Mouse (Mus musculus) embryonic facial prominence, embryonic 10.5 days (tissue): ENCODE measurements at regions not wholly inside any gene's neighbourhood (a gene's known extent, or its start where the extent isn't known, plus 50 kb on each side); places are given as distances from the start of the nearest gene placed in this dataset.

Experiments used
- DNase-seq: peaks from one replicate; pipeline ENCODE4 v3.0.0-alpha.2; 2017; ENCODE audit warnings: low spot score
- H3K27ac ChIP-seq: fragments of 300-500 bp; sonication (generic); replicated peaks from 2 replicates; pipeline ENCODE4 v1.5.1; 2016; ENCODE audit warnings: mild to moderate bottlenecking
- H3K27me3 ChIP-seq: fragments of 300-500 bp; sonication (generic); replicated peaks from 2 replicates; pipeline ENCODE4 v1.6.1; 2016; ENCODE audit warnings: low read depth, mild to moderate bottlenecking; ENCODE audit not compliant: poor library complexity, severe bottlenecking
- H3K36me3 ChIP-seq: fragments of 300-500 bp; sonication (generic); replicated peaks from 2 replicates; pipeline ENCODE4 v1.6.1; 2016; ENCODE audit warnings: mild to moderate bottlenecking, moderate library complexity
- H3K4me1 ChIP-seq: fragments of 300-500 bp; sonication (generic); 2 replicates; pipeline ENCODE4 v1.6.1; 2016
- H3K4me3 ChIP-seq: fragments of 300-500 bp; sonication (generic); 2 replicates; pipeline ENCODE4 v1.5.1; 2016; ENCODE audit warnings: mild to moderate bottlenecking, moderate library complexity
- H3K9me3 ChIP-seq: fragments of 300-500 bp; sonication (generic); 2 replicates; pipeline ENCODE4 v1.6.1; 2016; ENCODE audit warnings: mild to moderate bottlenecking
- WGBS: fragments of 180-500 bp; shearing (Covaris S2); methylation state at CpG from one replicate; pipeline ENCODE4 v1.1.7; 2016; 5-methylcytosine and 5-hydroxymethylcytosine counted together

DNA sequence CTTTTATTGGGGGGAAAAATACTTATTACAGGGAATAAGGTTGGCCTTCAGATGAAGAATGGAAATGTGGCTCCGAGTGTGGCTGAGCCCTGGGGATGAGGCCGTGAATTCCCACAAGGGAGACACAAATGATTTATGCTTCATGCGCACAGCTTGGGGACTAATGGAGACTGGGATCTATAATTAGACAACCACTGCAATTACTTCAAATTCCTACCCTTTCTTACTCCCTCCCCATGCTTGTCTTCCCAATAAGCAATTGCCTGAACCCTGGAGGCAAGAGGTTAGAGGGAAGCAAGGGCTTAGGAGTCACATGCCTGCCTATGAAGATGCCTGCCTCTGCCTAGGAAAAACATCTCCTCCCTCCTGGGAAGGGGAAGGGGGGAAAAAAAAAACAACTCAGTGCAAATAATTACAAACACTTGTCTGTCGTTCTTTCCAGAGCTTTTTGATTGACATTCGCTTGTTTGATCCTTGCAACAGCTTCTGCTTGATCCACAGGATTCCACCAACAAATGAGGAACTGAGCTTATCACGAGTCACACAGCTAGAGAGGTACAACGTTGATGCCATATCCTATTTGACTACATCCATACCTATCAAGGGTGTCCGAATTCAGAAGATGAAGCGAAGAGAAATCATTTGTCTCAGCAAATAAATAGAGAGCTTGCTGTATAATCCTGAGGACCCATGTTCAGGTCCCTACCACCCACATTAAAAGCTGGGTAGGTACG lies 326.1 kb downstream of the Sox9 start:
- Histone ChIP-seq H3K27me3 (no peaks in the 10 kb centered on the region), H3K9me3 (no peaks in the 10 kb centered on the region), H3K36me3 (no peaks in the 10 kb centered on the region), H3K4me3 (no peak overlapping the region), H3K27ac (no peak overlapping the region), H3K4me1 (peaks cover 58% of the 10 kb centered on the region)
- no peak for DNase-seq
- 42% methylated on average over 10 of the region's 10 CpGs for WGBS

- peaks cover 54% of the 10 kb centered on the region for H3K4me1 ChIP-seq
- 88% methylated on average over 4 of the region's 4 CpGs for WGBS
- H3K36me3 ChIP-seq: no peaks in the 10 kb centered on the region
These were observed 327.1 kb downstream of the Sox9 start for GRCm38 (mm10) chr11:113109096-113109495.

DNA sequence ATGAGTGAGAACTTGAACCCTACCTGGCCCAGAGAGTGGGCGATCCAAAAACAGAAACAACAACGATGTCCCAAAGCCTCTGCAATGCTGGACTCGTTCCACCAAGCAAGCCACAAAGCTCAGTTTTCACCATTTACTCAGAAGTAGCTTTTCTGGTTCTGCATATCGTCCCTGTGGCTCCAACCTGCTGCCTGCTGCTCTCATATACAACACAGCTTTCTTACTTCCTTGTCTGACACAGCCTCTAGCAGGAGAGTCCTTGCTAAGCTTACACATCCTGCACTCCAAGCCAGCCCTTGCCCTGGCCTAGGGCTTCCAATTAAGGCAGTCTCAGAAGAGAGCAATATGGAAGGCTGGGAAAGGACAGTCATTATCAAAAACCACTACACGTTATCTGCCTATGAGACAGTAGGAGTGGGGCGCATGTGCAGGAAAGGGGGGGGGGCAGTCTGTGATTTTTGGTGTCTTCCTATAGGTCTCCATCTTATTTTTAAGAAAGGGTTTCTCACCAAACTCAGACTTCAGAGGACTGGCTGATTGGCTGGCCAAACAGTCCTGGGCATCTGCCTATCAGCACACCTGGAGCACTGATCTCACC lies 331.3 kb downstream of the Sox9 start:
- no peak overlapping the region for H3K4me3 ChIP-seq
- H3K27me3 ChIP-seq: no peaks in the 10 kb centered on the region
- H3K9me3 ChIP-seq: no peaks in the 10 kb centered on the region
- DNase-seq: no peak
- no peak overlapping the region for H3K27ac ChIP-seq
- no peaks in the 10 kb centered on the region; the same call in 1 of the 2 replicates for H3K36me3 ChIP-seq
- 85% methylated on average over 6 of the region's 6 CpGs for WGBS
- H3K4me1 ChIP-seq: peaks cover 31% of the 10 kb centered on the region

More at GRCm38 (mm10) chr11:113109096-113109495, 327.1 kb downstream of the Sox9 start:
- Histone ChIP-seq H3K27ac (no peak overlapping the region), H3K9me3 (no peaks in the 10 kb centered on the region), H3K4me3 (no peak overlapping the region), H3K27me3 (no peaks in the 10 kb centered on the region)
- DNase-seq: no peak

DNA sequence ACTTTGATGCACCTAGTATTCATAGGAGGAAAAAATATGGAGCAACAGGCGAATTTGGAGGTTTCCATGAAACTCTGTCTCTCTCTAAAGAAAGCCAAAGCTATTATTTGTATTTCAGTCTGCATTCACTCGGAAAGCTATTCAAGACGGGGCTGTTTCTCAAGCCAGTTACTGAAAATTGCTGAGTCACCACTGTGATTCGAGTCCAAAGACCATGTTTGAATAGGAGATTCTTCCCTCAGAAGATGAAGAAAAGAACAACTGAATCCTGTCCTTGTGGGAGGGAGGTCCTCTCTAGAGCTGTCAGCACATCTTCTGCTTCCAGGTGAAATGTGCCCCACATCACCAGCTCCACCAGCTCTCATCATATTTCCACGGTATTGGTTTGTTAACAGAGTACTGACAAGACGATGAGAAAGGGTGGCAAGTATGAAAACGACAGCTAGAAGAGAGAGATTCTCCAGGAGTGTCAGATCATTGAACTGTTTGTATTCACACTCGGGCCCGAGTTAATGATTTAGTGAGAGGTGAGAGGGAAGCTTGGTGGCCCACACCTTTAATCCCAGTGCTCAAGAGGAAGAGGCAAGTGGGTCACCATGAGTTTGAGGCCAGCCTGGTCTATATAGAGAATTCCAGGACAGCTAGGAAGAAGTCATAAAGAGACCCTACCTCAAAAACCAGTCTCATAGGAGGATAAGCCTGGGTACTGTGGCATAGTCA lies 335.3 kb downstream of the Sox9 start:
- 0 out of 2 replicates have a peak, but pooled peaks cover 3% of the 10 kb centered on the region for H3K27me3 ChIP-seq
- DNase-seq: no peak
- peaks cover 35% of the 10 kb centered on the region for H3K4me1 ChIP-seq
- H3K4me3 ChIP-seq: no peak overlapping the region
- H3K9me3 ChIP-seq: no peaks in the 10 kb centered on the region
- 89% methylated on average over 9 of the region's 9 CpGs for WGBS
- no peak overlapping the region for H3K27ac ChIP-seq
- H3K36me3 ChIP-seq: no peaks in the 10 kb centered on the region; the same call in 1 of the 2 replicates

GRCm38 (mm10) chr11:113120570-113120969 lies 338.5 kb downstream of the Sox9 start:
- H3K27me3 ChIP-seq: 0 out of 2 replicates have a peak, but pooled peaks cover 4% of the 10 kb centered on the region
- H3K4me1 ChIP-seq: peaks cover 26% of the 10 kb centered on the region
- DNase-seq: no peak
- H3K9me3 ChIP-seq: no peaks in the 10 kb centered on the region
- WGBS: 42% methylated on average over 6 of the region's 6 CpGs
- peaks cover 4% of the 10 kb centered on the region for H3K36me3 ChIP-seq
- H3K27ac ChIP-seq: peak overlapping the region; percentile 67; the same call in 1 of the 2 replicates
- no peak overlapping the region for H3K4me3 ChIP-seq

DNA sequence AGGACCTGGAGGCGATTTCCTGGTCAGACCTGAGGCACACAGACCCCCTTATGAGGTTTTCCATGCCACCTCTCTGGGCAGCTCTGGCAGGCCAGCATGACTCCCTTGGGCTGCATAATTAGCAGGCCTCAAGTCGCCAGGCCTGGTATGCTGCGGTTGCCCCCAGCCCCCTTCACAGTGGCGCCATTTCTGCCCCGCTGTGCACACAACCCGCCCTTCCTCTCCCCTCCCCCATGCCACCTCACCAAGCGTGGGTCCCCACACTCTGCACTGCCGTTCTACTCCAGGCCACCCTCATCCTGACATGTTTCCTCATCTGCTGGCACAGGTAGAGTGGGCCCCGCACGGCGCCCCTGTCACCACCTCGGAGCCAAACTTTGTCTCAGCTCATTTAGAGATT lies 339.3 kb downstream of the Sox9 start:
- Histone ChIP-seq H3K27ac (peak overlapping the region; percentile 67), H3K4me3 (no peak overlapping the region), H3K4me1 (peaks cover 30% of the 10 kb centered on the region), H3K27me3 (0 out of 2 replicates have a peak, but pooled peaks cover 4% of the 10 kb centered on the region), H3K9me3 (no peaks in the 10 kb centered on the region), H3K36me3 (peaks cover 5% of the 10 kb centered on the region)
- WGBS: 39% methylated on average over 12 of the region's 12 CpGs
- DNase-seq: no peak

DNA sequence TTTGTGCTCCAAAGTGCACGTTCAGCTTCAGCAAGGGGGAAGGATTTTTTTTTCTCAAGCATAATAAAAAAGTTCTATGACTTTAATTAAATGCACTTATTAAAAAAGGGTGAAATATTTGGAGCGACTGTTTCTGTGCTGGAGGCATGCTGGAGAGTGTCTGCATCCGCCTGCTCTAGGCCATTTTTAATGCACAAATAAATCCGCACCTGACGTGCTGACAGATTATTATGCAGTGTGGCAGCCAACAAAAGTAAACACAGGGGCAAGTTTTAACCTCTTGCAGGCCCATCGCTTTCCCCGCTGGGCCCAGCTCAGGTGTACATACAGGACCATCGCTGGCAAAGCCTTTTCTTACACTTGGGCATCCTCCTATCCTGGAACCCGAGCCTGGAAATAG lies 340.1 kb downstream of the Sox9 start:
- H3K27ac ChIP-seq: no peak overlapping the region
- peaks cover 36% of the 10 kb centered on the region for H3K4me1 ChIP-seq
- no peak overlapping the region for H3K4me3 ChIP-seq
- H3K9me3 ChIP-seq: no peaks in the 10 kb centered on the region
- WGBS: 81% methylated on average over 9 of the region's 9 CpGs
- H3K36me3 ChIP-seq: peaks cover 5% of the 10 kb centered on the region; the same call in 1 of the 2 replicates
- 0 out of 2 replicates have a peak, but pooled peaks cover 4% of the 10 kb centered on the region for H3K27me3 ChIP-seq
- no peak for DNase-seq

DNA sequence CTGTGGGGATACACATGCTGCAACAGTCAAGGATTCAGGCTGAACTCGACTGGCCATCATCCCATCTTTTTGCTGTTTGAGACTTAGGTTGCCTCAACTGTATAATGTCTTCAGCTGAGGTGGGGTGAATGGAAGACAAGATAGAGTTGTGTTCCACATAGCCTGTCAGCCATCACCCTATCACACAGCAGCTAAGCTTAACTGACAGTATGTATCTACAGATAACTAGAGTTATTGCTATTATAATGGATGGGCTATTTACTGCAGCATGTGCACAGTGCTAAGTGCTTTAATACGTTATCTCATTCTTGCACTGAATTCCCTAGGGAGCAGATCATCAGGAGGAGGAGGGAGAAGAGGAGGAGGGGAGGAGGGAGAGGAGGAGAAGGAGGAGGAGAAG lies 340.9 kb downstream of the Sox9 start:
- Histone ChIP-seq H3K27ac (no peak overlapping the region), H3K36me3 (peaks cover 5% of the 10 kb centered on the region; the same call in 1 of the 2 replicates), H3K4me3 (no peak overlapping the region), H3K4me1 (peaks cover 44% of the 10 kb centered on the region), H3K9me3 (no peaks in the 10 kb centered on the region), H3K27me3 (0 out of 2 replicates have a peak, but pooled peaks cover 4% of the 10 kb centered on the region)
- DNase-seq: no peak
- 72% methylated on average over 2 of the region's 2 CpGs for WGBS

GRCm38 (mm10) chr11:113125832-113126231 lies 343.8 kb downstream of the Sox9 start:
- no peak overlapping the region for H3K4me3 ChIP-seq
- no peaks in the 10 kb centered on the region for H3K9me3 ChIP-seq
- no peak for DNase-seq
- peaks cover 21% of the 10 kb centered on the region for H3K36me3 ChIP-seq
- H3K27ac ChIP-seq: no peak overlapping the region
- H3K27me3 ChIP-seq: 0 out of 2 replicates have a peak, but pooled peaks cover 4% of the 10 kb centered on the region
- 84% methylated on average over 7 of the region's 7 CpGs for WGBS
- peaks cover 37% of the 10 kb centered on the region for H3K4me1 ChIP-seq

- 93% methylated on average over 5 of the region's 5 CpGs for WGBS
- DNase-seq: no peak
- no peak overlapping the region for H3K4me3 ChIP-seq
These were observed 347.2 kb downstream of the Sox9 start for GRCm38 (mm10) chr11:113129192-113129591.

DNA sequence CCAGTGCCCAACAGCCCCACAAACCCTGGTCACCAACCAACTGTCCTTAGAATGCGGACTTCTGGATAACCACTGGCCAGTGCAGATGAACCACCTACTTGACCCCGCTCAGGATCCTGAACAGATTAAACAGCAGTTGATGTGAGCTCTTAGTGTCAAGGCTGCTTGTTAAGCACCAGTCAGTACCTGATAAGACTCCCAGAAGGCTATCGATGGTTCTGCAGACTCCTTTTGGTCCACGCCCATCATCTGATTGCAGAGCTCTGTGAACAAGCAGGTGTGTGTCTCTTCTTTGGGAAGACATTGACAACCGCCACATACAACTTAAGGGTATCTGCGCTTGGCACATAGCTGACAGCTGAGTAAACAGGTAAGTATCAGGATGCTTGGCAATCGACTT lies 348.0 kb downstream of the Sox9 start:
- Histone ChIP-seq H3K36me3 (peaks cover 27% of the 10 kb centered on the region), H3K9me3 (no peaks in the 10 kb centered on the region), H3K4me1 (peaks cover 38% of the 10 kb centered on the region), H3K27me3 (no peaks in the 10 kb centered on the region), H3K4me3 (no peak overlapping the region), H3K27ac (no peak overlapping the region)
- no peak for DNase-seq
- WGBS: 95% methylated on average over 7 of the region's 7 CpGs

More at GRCm38 (mm10) chr11:113129192-113129591, 347.2 kb downstream of the Sox9 start:
- Histone ChIP-seq H3K9me3 (no peaks in the 10 kb centered on the region), H3K27me3 (no peaks in the 10 kb centered on the region), H3K4me1 (peaks cover 38% of the 10 kb centered on the region), H3K36me3 (peaks cover 27% of the 10 kb centered on the region), H3K27ac (no peak overlapping the region)
